Mouse (Mus musculus): ENCODE data around the gene Trpv5. TPM values are rescaled to one million over a fixed set of nuclear protein-coding genes. Genes with fewer than 3 reads are reported as not detected.

Gene Trpv5
- polyA plus RNA-seq, 1 experiment from 2014 or later, result not detected

DNA sequence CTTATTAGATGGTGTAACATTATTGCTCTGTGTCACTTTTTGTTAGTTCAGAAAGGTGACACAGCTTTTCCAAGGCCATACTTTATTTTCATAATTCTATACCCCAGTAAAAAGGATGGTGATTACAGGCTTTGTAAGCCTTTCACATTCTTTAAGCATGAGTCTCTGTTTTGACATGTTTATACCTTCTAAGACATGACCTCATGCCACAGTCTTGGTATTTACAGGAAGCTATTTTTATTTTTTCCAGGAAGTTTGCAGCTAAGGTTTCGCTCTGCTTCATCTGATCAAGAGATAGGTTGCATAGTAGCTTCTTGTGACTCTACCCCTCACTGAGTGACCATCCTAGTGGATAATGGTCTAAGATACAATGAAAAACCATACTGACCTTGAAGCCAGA, 13.8 kb upstream of the Trpv5 start:
- no peaks in the 10 kb centered on the region for H3K9me3 ChIP-seq (ENCODE audit: control insufficient read depth, low read length)
- no peak overlapping the region for H3K27ac ChIP-seq (replicated peaks in 1 of 2; ENCODE audit: control insufficient read depth in 1 of 2, insufficient read depth in 1 of 2, low read depth in 2 of 2, low read length in 2 of 2)
- H3K4me1 ChIP-seq (ENCODE audit: control insufficient read depth in 2 of 2, insufficient read depth in 2 of 2, low read length in 2 of 2), result no peaks in the 10 kb centered on the region
- ATAC-seq (ENCODE audit: insufficient number of reproducible peaks, insufficient read depth, low FRiP score, low read depth), result no peak
- no peak overlapping the region for H3K4me3 ChIP-seq (ENCODE audit: control insufficient read depth in 1 of 2, insufficient read depth in 1 of 2, low read depth in 1 of 2, low read length in 2 of 2)
- no peak overlapping the region for H3K4me2 ChIP-seq (ENCODE audit: low read length)
- WGBS, result 62% methylated on average over 1 of the region's 1 CpGs
- H3K9ac ChIP-seq (ENCODE audit: low read length), result no peak overlapping the region
- H3K27me3 ChIP-seq (ENCODE audit: control insufficient read depth, insufficient read depth, low read length), result no peaks in the 10 kb centered on the region
- no peaks in the 10 kb centered on the region for H3K36me3 ChIP-seq (ENCODE audit: control insufficient read depth, insufficient read depth, low read length)

DNA sequence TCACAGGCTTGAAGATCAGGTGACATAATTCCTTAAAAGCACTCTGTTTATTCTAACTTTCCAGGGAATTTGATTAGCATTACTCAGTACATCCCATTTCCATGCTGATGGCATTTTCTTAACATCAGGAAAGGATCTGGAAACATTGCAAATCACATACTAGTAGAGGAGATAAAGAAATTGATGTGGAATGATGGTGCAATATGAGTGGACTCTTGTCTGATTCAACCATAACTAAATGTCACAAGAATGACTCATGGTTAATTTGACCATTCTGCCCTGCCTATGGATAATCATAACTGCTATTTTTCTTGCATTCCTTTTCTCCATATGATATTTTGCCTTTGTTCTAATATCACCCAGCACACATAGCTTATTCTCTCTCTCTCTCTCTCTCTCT, 11.6 kb upstream of the Trpv5 start:
- Histone ChIP-seq H3K4me3 (ENCODE audit: control insufficient read depth in 1 of 2, insufficient read depth in 1 of 2, low read depth in 1 of 2, low read length in 2 of 2) (no peak overlapping the region), H3K4me1 (ENCODE audit: control insufficient read depth in 2 of 2, insufficient read depth in 2 of 2, low read length in 2 of 2) (no peaks in the 10 kb centered on the region), H3K36me3 (ENCODE audit: control insufficient read depth, insufficient read depth, low read length) (no peaks in the 10 kb centered on the region), H3K4me2 (ENCODE audit: low read length) (no peak overlapping the region), H3K9ac (ENCODE audit: low read length) (no peak overlapping the region), H3K27me3 (ENCODE audit: control insufficient read depth, insufficient read depth, low read length) (no peaks in the 10 kb centered on the region), H3K27ac (replicated peaks in 1 of 2; ENCODE audit: control insufficient read depth in 1 of 2, insufficient read depth in 1 of 2, low read depth in 2 of 2, low read length in 2 of 2) (no peak overlapping the region), H3K9me3 (ENCODE audit: control insufficient read depth, low read length) (no peaks in the 10 kb centered on the region)
- ATAC-seq (ENCODE audit: insufficient number of reproducible peaks, insufficient read depth, low FRiP score, low read depth), result no peak

DNA sequence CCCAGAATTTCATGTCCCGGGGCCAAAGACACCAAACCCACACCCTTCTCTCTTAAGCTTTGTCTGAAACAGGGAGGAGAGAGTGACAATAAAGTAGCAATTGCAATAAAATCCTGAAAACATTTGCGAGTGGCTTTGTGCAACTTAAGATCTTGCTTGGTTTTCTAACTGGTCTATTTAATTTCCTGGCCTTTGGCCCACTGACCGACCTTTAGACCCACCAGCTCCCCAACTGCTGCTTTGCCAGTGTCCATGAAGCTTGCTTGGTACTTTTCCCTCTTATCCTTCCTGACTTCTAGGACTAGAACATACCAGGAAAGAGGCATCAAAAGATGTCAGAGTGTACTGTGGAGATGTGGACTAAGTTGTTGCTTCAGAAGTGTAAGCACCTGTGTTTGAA, 5.0 kb upstream of the Trpv5 start:
- H3K4me2 ChIP-seq (ENCODE audit: low read length), result no peak overlapping the region
- H3K9ac ChIP-seq (ENCODE audit: low read length), result no peak overlapping the region
- no peak for ATAC-seq (ENCODE audit: insufficient number of reproducible peaks, insufficient read depth, low FRiP score, low read depth)
- no peaks in the 10 kb centered on the region for H3K4me1 ChIP-seq (ENCODE audit: control insufficient read depth in 2 of 2, insufficient read depth in 2 of 2, low read length in 2 of 2)
- no peaks in the 10 kb centered on the region for H3K9me3 ChIP-seq (ENCODE audit: control insufficient read depth, low read length)
- no peaks in the 10 kb centered on the region for H3K36me3 ChIP-seq (ENCODE audit: control insufficient read depth, insufficient read depth, low read length)
- 74% methylated on average over 3 of the region's 3 CpGs for WGBS
- H3K4me3 ChIP-seq (ENCODE audit: control insufficient read depth in 1 of 2, insufficient read depth in 1 of 2, low read depth in 1 of 2, low read length in 2 of 2), result no peak overlapping the region
- no peak overlapping the region for H3K27ac ChIP-seq (replicated peaks in 1 of 2; ENCODE audit: control insufficient read depth in 1 of 2, insufficient read depth in 1 of 2, low read depth in 2 of 2, low read length in 2 of 2)
- no peaks in the 10 kb centered on the region for H3K27me3 ChIP-seq (ENCODE audit: control insufficient read depth, insufficient read depth, low read length)

DNA sequence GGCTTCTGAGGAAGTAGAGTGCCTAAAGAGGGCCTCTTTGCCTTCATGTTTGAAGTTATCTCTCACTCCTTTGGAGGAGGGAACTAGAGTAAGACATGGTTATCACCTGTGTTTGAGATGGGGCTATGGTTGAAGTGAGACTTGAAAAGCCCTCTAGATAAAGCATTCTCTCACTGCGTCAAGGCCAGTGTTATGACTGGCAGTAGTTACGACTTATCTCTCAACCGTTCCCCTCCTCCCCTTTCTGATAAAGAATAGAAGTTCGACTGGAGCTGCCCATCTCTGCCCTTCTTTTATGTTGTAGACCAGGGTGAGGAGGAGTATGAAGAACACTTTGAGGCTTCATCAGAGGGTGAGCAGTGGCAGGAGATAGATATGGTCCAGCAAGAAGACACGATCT, 4.3 kb upstream of the Trpv5 start:
- no peak for ATAC-seq (ENCODE audit: insufficient number of reproducible peaks, insufficient read depth, low FRiP score, low read depth)
- Histone ChIP-seq H3K36me3 (ENCODE audit: control insufficient read depth, insufficient read depth, low read length) (no peaks in the 10 kb centered on the region), H3K9ac (ENCODE audit: low read length) (no peak overlapping the region), H3K9me3 (ENCODE audit: control insufficient read depth, low read length) (no peaks in the 10 kb centered on the region), H3K4me1 (ENCODE audit: control insufficient read depth in 2 of 2, insufficient read depth in 2 of 2, low read length in 2 of 2) (no peaks in the 10 kb centered on the region), H3K27ac (replicated peaks in 1 of 2; ENCODE audit: control insufficient read depth in 1 of 2, insufficient read depth in 1 of 2, low read depth in 2 of 2, low read length in 2 of 2) (no peak overlapping the region), H3K27me3 (ENCODE audit: control insufficient read depth, insufficient read depth, low read length) (no peaks in the 10 kb centered on the region), H3K4me2 (ENCODE audit: low read length) (no peak overlapping the region), H3K4me3 (ENCODE audit: control insufficient read depth in 1 of 2, insufficient read depth in 1 of 2, low read depth in 1 of 2, low read length in 2 of 2) (no peak overlapping the region)
- WGBS, result 35% methylated on average over 5 of the region's 5 CpGs

DNA sequence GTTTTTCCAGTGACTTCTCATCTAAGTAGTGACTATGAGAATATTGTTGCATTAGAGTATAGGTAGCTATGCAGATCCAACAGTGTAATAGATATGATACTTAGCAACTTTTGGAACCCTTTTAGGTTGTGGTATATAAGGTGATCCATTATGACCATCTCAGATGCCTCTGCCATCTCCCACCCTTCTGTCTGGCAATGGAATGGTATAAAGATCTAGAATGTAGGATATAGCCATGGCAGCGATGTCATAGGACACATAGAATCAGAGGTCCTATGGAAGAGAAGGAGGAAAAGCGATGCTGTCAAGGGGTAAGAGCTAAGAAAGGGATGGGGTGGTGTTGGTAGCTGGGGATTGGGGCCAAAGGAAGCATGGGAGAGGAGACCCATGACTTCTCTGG, 3.6 kb upstream of the Trpv5 start, which contains the start of gene Llcfc1:
Gene Llcfc1 (plus strand): TSS at position 301 of the 400 bp plus-strand sequence.
- 82% methylated on average over 2 of the region's 2 CpGs for WGBS
- H3K27me3 ChIP-seq (ENCODE audit: control insufficient read depth, insufficient read depth, low read length), result no peaks in the 10 kb centered on the region
- no peaks in the 10 kb centered on the region for H3K9me3 ChIP-seq (ENCODE audit: control insufficient read depth, low read length)
- no peak within 1 kb of the TSS for H3K9ac ChIP-seq (ENCODE audit: low read length)
- H3K4me3 ChIP-seq (ENCODE audit: control insufficient read depth in 1 of 2, insufficient read depth in 1 of 2, low read depth in 1 of 2, low read length in 2 of 2), result no peak within 1 kb of the TSS
- H3K4me1 ChIP-seq (ENCODE audit: control insufficient read depth in 2 of 2, insufficient read depth in 2 of 2, low read length in 2 of 2), result no peaks in the 10 kb centered on the region
- no peak for ATAC-seq (ENCODE audit: insufficient number of reproducible peaks, insufficient read depth, low FRiP score, low read depth)
- H3K4me2 ChIP-seq (ENCODE audit: low read length), result no peak within 1 kb of the TSS
- H3K36me3 ChIP-seq (ENCODE audit: control insufficient read depth, insufficient read depth, low read length), result no peaks in the 10 kb centered on the region
- H3K27ac ChIP-seq (replicated peaks in 1 of 2; ENCODE audit: control insufficient read depth in 1 of 2, insufficient read depth in 1 of 2, low read depth in 2 of 2, low read length in 2 of 2), result no peak within 1 kb of the TSS

DNA sequence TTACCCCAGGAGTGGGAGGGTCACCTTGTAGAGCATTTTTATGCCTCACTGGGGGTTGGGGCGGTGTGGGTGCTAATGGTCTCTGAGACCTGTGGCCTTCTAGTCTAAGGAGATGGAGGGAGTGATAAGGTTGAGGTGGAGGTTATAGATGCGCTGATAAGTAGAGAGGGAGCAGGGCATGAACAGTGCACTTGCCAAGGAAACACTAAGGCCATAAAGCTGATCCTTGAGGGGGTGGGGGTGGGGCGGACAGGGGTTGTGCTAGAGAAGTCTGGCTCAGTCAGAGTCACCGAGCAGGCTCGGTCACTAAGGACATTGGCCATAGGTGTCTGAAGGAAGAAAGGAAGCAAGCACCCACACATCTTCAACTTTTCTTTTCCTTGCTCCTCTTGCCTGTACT, 1.1 kb upstream of the Trpv5 start:
- Histone ChIP-seq H3K27me3 (ENCODE audit: control insufficient read depth, insufficient read depth, low read length) (no peaks in the 10 kb centered on the region), H3K4me1 (ENCODE audit: control insufficient read depth in 2 of 2, insufficient read depth in 2 of 2, low read length in 2 of 2) (no peaks in the 10 kb centered on the region), H3K4me3 (ENCODE audit: control insufficient read depth in 1 of 2, insufficient read depth in 1 of 2, low read depth in 1 of 2, low read length in 2 of 2) (no peak overlapping the region), H3K27ac (replicated peaks in 1 of 2; ENCODE audit: control insufficient read depth in 1 of 2, insufficient read depth in 1 of 2, low read depth in 2 of 2, low read length in 2 of 2) (no peak overlapping the region), H3K9ac (ENCODE audit: low read length) (no peak overlapping the region), H3K36me3 (ENCODE audit: control insufficient read depth, insufficient read depth, low read length) (no peaks in the 10 kb centered on the region), H3K4me2 (ENCODE audit: low read length) (no peak overlapping the region), H3K9me3 (ENCODE audit: control insufficient read depth, low read length) (no peaks in the 10 kb centered on the region)
- no peak for ATAC-seq (ENCODE audit: insufficient number of reproducible peaks, insufficient read depth, low FRiP score, low read depth)
- 70% methylated on average over 5 of the region's 5 CpGs for WGBS

DNA sequence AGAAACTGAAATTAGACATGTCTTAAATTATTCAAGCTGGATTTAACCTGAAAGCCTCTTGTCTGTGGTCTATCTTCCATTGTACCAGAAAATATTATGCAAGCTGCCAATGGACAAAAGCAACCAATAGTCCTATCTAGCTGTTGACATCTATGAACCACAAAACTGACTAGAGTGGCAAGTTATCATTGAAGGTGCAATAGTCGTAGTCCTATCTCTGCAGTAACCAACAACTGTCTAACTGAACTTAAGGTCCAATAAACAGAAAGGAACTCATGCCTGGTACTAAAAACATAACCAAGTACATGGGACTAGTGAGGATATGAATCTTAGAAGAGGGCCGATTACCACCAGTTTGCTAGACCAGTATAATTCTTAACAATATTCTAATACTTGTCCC, 4.0 kb downstream of the Trpv5 start:
- no peak for ATAC-seq (ENCODE audit: insufficient number of reproducible peaks, insufficient read depth, low FRiP score, low read depth)
- H3K9ac ChIP-seq (ENCODE audit: low read length), result no peak overlapping the region
- H3K4me3 ChIP-seq (ENCODE audit: control insufficient read depth in 1 of 2, insufficient read depth in 1 of 2, low read depth in 1 of 2, low read length in 2 of 2), result no peak overlapping the region
- no peaks in the 10 kb centered on the region for H3K9me3 ChIP-seq (ENCODE audit: control insufficient read depth, low read length)
- H3K27me3 ChIP-seq (ENCODE audit: control insufficient read depth, insufficient read depth, low read length), result no peaks in the 10 kb centered on the region
- WGBS, result 72% methylated on average over 2 of the region's 2 CpGs
- no peaks in the 10 kb centered on the region for H3K4me1 ChIP-seq (ENCODE audit: control insufficient read depth in 2 of 2, insufficient read depth in 2 of 2, low read length in 2 of 2)
- no peaks in the 10 kb centered on the region for H3K36me3 ChIP-seq (ENCODE audit: control insufficient read depth, insufficient read depth, low read length)
- no peak overlapping the region for H3K4me2 ChIP-seq (ENCODE audit: low read length)
- H3K27ac ChIP-seq (replicated peaks in 1 of 2; ENCODE audit: control insufficient read depth in 1 of 2, insufficient read depth in 1 of 2, low read depth in 2 of 2, low read length in 2 of 2), result no peak overlapping the region

DNA sequence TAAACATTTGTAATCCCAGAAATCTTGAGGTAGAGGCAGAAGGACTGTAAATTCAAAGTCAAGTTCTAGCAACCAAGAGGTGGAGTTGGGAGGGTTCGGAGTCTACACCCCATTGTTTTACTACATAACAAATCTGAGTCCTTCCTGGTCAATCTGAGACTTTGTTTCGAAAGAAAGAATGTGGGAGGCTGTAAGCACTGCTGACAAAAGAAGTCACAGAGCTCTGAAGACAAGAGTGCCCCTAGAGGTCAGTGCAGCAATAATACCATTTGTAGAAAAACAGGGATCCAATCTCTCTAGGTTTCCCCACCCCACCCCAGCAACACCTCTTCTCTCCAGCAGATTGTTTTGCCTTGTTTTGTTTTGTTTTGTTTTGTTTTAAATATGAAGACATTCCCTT, 18.2 kb downstream of the Trpv5 start:
- Histone ChIP-seq H3K4me2 (ENCODE audit: low read length) (no peak overlapping the region), H3K9ac (ENCODE audit: low read length) (no peak overlapping the region), H3K36me3 (ENCODE audit: control insufficient read depth, insufficient read depth, low read length) (no peaks in the 10 kb centered on the region), H3K27me3 (ENCODE audit: control insufficient read depth, insufficient read depth, low read length) (no peaks in the 10 kb centered on the region), H3K4me3 (ENCODE audit: control insufficient read depth in 1 of 2, insufficient read depth in 1 of 2, low read depth in 1 of 2, low read length in 2 of 2) (no peak overlapping the region), H3K9me3 (ENCODE audit: control insufficient read depth, low read length) (no peaks in the 10 kb centered on the region), H3K27ac (replicated peaks in 1 of 2; ENCODE audit: control insufficient read depth in 1 of 2, insufficient read depth in 1 of 2, low read depth in 2 of 2, low read length in 2 of 2) (no peak overlapping the region), H3K4me1 (ENCODE audit: control insufficient read depth in 2 of 2, insufficient read depth in 2 of 2, low read length in 2 of 2) (no peaks in the 10 kb centered on the region)
- 34% methylated on average over 2 of the region's 2 CpGs for WGBS
- no peak for ATAC-seq (ENCODE audit: insufficient number of reproducible peaks, insufficient read depth, low FRiP score, low read depth)

Data from heart, embryonic 14.5 days (tissue).